Mouse (Mus musculus) embryonic facial prominence, embryonic 14.5 days (tissue): ENCODE results near the gene Ovol3. TPM values are rescaled to one million over a fixed set of nuclear protein-coding genes. Genes with fewer than 3 reads are reported as not detected.
"Not testable (repeated sequence)": the region's sequence is repeated elsewhere in the genome, so short reads cannot be mapped to it uniquely, and the experiment has no call there.

ENCODE experiments used
- ATAC-seq: fragments of 200-750 bp; cut with Nextera tagmentation; 2 replicates; pipeline ENCODE4 v1.8.0; 2017; ENCODE audit warnings: low read depth, moderate number of reproducible peaks, moderate TSS enrichment
- DNase-seq: peaks from one replicate; pipeline ENCODE4 v3.0.0-alpha.2; 2015; ENCODE audit warnings: low spot score
- H3K27ac ChIP-seq: fragments of 300-500 bp; sonication (generic); replicated peaks from 2 replicates; pipeline ENCODE4 v1.5.1; 2014; ENCODE audit warnings: low read depth, mild to moderate bottlenecking, low read length, moderate library complexity
- H3K27me3 ChIP-seq: fragments of 300-500 bp; sonication (generic); replicated peaks from 2 replicates; pipeline ENCODE4 v1.6.1; 2014; ENCODE audit warnings: low read length; ENCODE audit not compliant: control insufficient read depth, insufficient read depth
- H3K36me3 ChIP-seq: fragments of 300-500 bp; sonication (generic); 2 replicates; pipeline ENCODE4 v1.6.1; 2014; ENCODE audit warnings: low read length, mixed read lengths; ENCODE audit not compliant: control insufficient read depth, insufficient read depth
- H3K4me1 ChIP-seq: fragments of 300-500 bp; sonication (generic); 2 replicates; pipeline ENCODE4 v1.6.1; 2014; ENCODE audit warnings: antibody characterized with exemption, low read length; ENCODE audit not compliant: control insufficient read depth, insufficient read depth
- H3K4me2 ChIP-seq: fragments of 300-500 bp; sonication (generic); 2 replicates; pipeline ENCODE4 v1.6.1; 2014; ENCODE audit warnings: low read depth, mild to moderate bottlenecking, low read length, moderate library complexity, mixed read lengths
- H3K4me3 ChIP-seq: fragments of 300-500 bp; sonication (generic); 2 replicates; pipeline ENCODE4 v1.5.1; 2014; ENCODE audit warnings: low read depth, mild to moderate bottlenecking, low read length
- H3K9ac ChIP-seq: fragments of 300-500 bp; sonication (generic); 2 replicates; pipeline ENCODE4 v1.6.1; 2014; ENCODE audit warnings: low read depth, mild to moderate bottlenecking, low read length, moderate library complexity, mixed read lengths
- H3K9me3 ChIP-seq: fragments of 300-500 bp; sonication (generic); 2 replicates; pipeline ENCODE4 v1.6.1; 2016; ENCODE audit warnings: low read length; ENCODE audit not compliant: control insufficient read depth
- WGBS: fragments of 180-500 bp; shearing (Covaris S2); extraction: QIAGEN DNeasy Blood & Tissue Kit; methylation state at CpG from one replicate; pipeline ENCODE4 v1.1.7; 2014; 5-methylcytosine and 5-hydroxymethylcytosine counted together
- polyA plus RNA-seq: library from polyadenylated mRNA; unstranded; fragments of >200 nt; fragmentation: Nextera tagmentation; extraction: Ambion mirVana; gene quantifications from 2 replicates; pipeline ENCODE4 v1.2.1, GENCODE M21; 2014

Ovol3 gene
- polyA plus RNA-seq, 1 experiment from 2014 or later: 1.1 TPM

GRCm38 (mm10) chr7:30220008-30220356 is 15.5 kb downstream of the Ovol3 start:
- Histone ChIP-seq H3K27ac (no peak overlapping the region), H3K4me2 (peak overlapping the region; percentile 85), H3K27me3 (no peaks in the 10 kb centered on the region), H3K36me3 (peaks cover 24% of the 10 kb centered on the region), H3K9me3 (no peaks in the 10 kb centered on the region), H3K4me1 (no peaks in the 10 kb centered on the region), H3K9ac (peak overlapping the region; percentile 56), H3K4me3 (peak overlapping the region; percentile 47)
- 21% methylated on average over 11 of the region's 11 CpGs for WGBS
- no peak for DNase-seq
- no peak for ATAC-seq

DNA sequence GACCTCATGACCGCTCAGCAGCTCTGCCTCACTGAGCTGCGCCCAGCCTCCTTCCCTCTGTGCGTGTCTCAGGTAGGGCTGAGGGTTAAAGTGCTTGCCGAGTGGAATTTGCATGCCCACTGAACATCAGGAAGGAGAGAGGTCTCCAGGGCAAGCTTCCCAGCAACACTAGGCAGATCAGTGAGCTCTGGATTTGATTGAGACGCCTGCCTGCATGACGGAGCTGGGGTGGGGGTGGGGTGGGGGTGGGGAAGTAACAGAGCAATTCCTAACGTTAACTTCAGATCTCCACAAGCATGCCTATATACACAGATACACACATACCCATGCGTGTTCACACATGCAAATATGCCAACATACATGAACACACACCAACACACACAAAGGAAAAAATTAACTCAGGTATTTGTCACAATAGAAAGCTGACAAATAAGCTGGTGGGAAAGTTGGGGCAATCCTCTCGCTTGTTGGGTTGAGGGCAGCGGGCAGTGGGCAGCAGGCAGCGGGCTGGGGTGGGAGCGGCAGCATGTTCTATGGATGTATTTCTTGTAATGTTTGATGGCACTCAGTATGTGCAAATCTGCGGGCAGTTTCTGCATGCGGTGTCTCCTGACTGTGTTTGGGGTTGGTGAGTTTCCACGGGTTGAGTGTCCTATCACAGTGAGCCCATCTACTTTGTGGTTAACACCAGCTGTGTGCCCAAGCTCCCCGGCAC is 16.1 kb downstream of the Ovol3 start:
- DNase-seq (peak; percentile 84), ATAC-seq (peak; percentile 68)
- no peaks in the 10 kb centered on the region for H3K9me3 ChIP-seq
- 1% methylated on average over 15 of the region's 16 CpGs for WGBS
- H3K27ac ChIP-seq: peak overlapping the region; percentile 35; the same call in 1 of the 2 replicates
- peak overlapping the region; percentile 47 for H3K4me3 ChIP-seq
- no peaks in the 10 kb centered on the region for H3K27me3 ChIP-seq
- H3K4me1 ChIP-seq: no peaks in the 10 kb centered on the region
- peak overlapping the region; percentile 85 for H3K4me2 ChIP-seq
- peaks cover 18% of the 10 kb centered on the region for H3K36me3 ChIP-seq
- H3K9ac ChIP-seq: peak overlapping the region; percentile 56

DNA sequence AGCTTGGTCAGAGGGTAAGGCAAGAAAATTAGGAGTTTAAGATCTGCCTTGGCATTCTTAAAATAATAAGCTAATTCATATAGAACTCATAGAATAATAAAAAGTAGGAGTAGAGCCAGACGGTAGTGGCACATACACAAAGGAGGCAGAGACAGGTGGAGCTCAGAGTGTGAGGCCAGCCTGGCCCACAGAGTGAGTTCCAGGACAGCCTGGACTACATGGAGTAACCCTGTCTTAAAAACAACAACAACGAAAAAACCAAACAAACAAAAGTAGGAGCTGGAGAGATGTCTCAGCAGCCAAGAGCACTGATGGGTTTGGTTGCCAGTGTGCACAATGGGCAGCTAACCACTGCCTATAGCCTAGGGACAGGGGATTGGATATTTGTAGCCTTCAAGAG is 18.2 kb downstream of the Ovol3 start:
- no peak for ATAC-seq
- WGBS: 83% methylated on average over 2 of the region's 2 CpGs
- H3K9ac ChIP-seq: no peak overlapping the region
- no peaks in the 10 kb centered on the region for H3K27me3 ChIP-seq
- no peak overlapping the region for H3K27ac ChIP-seq
- H3K4me2 ChIP-seq: no peak overlapping the region
- no peaks in the 10 kb centered on the region for H3K4me1 ChIP-seq
- H3K4me3 ChIP-seq: no peak overlapping the region
- H3K9me3 ChIP-seq: no peaks in the 10 kb centered on the region
- no peak for DNase-seq
- no peaks in the 10 kb centered on the region for H3K36me3 ChIP-seq

DNA sequence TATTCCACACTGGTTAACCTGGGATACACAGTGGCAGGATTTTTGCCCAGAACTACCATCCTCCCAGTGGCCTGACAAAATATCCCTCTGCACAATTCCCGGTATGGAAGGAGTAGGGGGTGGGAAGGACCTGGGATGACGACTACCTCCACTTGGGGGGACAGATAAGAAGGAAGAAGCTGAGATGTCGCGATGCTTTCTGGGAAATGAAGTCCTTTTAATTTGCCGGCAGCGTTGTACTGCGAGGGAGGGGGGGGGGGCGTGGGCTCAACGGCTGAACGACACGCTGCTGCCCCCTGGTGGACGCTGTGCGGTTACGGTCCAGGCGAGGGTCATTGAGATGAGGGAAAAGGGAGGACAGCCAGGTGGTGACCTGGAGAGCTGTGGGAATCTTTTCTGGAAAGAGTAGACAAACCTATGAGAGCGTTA is 18.8 kb downstream of the Ovol3 start:
- H3K36me3 ChIP-seq: no peaks in the 10 kb centered on the region
- ATAC-seq (peak; percentile 72), DNase-seq (peak; percentile 94)
- H3K27me3 ChIP-seq: no peaks in the 10 kb centered on the region
- peak overlapping the region; percentile 51 for H3K4me2 ChIP-seq
- H3K4me1 ChIP-seq: no peaks in the 10 kb centered on the region
- WGBS: 1% methylated on average over 15 of the region's 16 CpGs
- no peak overlapping the region for H3K27ac ChIP-seq
- no peaks in the 10 kb centered on the region for H3K9me3 ChIP-seq
- H3K4me3 ChIP-seq: no peak overlapping the region
- H3K9ac ChIP-seq: no peak overlapping the region

- no peak for DNase-seq
- Histone ChIP-seq H3K4me3 (no peak overlapping the region), H3K27me3 (no peaks in the 10 kb centered on the region), H3K4me1 (no peaks in the 10 kb centered on the region), H3K4me2 (no peak overlapping the region), H3K9ac (no peak overlapping the region), H3K27ac (no peak overlapping the region), H3K36me3 (no peaks in the 10 kb centered on the region), H3K9me3 (no peaks in the 10 kb centered on the region)
- WGBS: 87% methylated on average over 3 of the region's 3 CpGs
- ATAC-seq: no peak
These were observed 19.6 kb downstream of the Ovol3 start for GRCm38 (mm10) chr7:30215875-30216274.

DNA sequence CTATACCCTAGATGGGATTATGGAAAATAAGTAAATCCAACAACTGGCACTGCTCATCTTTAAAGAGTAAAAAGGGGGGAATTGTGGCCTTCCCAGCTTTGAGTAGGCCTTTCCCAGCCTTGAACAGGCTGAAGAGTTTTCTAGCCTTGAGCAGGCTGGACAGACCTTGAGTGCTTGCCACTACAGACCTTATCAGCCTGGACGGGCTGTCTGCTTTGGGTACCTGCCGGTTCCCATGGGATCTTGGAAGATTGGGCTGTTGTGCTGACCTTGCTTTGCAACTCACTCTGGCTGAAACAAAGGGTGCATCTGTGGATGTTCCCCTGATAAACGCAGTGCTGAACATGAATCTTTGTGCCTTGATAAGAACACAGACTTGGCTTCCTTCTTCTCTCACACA is 21.6 kb downstream of the Ovol3 start:
- H3K27ac ChIP-seq: no peak overlapping the region
- H3K27me3 ChIP-seq: no peaks in the 10 kb centered on the region
- ATAC-seq (no peak), DNase-seq (no peak)
- H3K9ac ChIP-seq: no peak overlapping the region
- no peaks in the 10 kb centered on the region for H3K4me1 ChIP-seq
- no peak overlapping the region for H3K4me3 ChIP-seq
- H3K4me2 ChIP-seq: no peak overlapping the region
- no peaks in the 10 kb centered on the region for H3K9me3 ChIP-seq
- WGBS: 91% methylated on average over 3 of the region's 3 CpGs
- no peaks in the 10 kb centered on the region for H3K36me3 ChIP-seq

- no peak overlapping the region for H3K27ac ChIP-seq
- H3K9ac ChIP-seq: no peak overlapping the region
- H3K36me3 ChIP-seq: no peaks in the 10 kb centered on the region
- no peaks in the 10 kb centered on the region for H3K9me3 ChIP-seq
- no peak overlapping the region for H3K4me2 ChIP-seq
- no peak overlapping the region for H3K4me3 ChIP-seq
- H3K27me3 ChIP-seq: no peaks in the 10 kb centered on the region
- no peaks in the 10 kb centered on the region for H3K4me1 ChIP-seq
- DNase-seq: no peak
- ATAC-seq: no peak
- 22% methylated on average over 4 of the region's 4 CpGs for WGBS
These were observed 24.5 kb downstream of the Ovol3 start for GRCm38 (mm10) chr7:30211025-30211424.

- not testable (repeated sequence) for H3K9me3 ChIP-seq, H3K27ac ChIP-seq, H3K27me3 ChIP-seq, ATAC-seq, H3K36me3 ChIP-seq, DNase-seq, H3K4me3 ChIP-seq, H3K4me1 ChIP-seq, H3K4me2 ChIP-seq, H3K9ac ChIP-seq
- 48% methylated on average over 5 of the region's 5 CpGs for WGBS
These were observed 29.2 kb downstream of the Ovol3 start for GRCm38 (mm10) chr7:30206364-30206763.

DNA sequence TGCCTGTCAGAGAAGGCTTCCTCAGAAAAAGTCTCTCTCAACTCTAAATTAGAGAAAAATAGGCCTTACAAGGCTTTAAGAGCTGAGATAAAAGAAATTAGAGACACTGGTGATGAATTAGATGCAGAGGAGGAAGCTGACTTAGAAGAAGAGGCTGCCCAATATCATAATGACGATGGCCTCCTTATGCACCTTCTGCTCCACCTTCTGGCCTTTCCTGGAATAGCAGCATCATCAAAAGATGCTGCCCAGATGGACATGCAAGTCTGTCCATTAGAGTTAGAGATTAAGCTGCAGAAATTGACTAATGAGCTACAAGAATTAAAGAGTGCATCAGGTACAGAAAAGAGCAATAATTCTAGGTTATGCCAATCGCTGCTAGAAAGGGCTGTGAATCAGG is 30.1 kb downstream of the Ovol3 start:
- WGBS: 2% methylated on average over 2 of the region's 2 CpGs
- ATAC-seq (no peak), DNase-seq (peak; percentile 63)
- Histone ChIP-seq H3K27me3 (no peaks in the 10 kb centered on the region), H3K9me3 (no peaks in the 10 kb centered on the region), H3K4me1 (no peaks in the 10 kb centered on the region), H3K9ac (no peak overlapping the region), H3K4me2 (no peak overlapping the region), H3K36me3 (no peaks in the 10 kb centered on the region), H3K27ac (no peak overlapping the region), H3K4me3 (no peak overlapping the region)
